Mouse (Mus musculus) skeletal muscle tissue, postnatal 0 days (tissue): ENCODE data around the gene Pld5. TPM values are rescaled to one million over a fixed set of nuclear protein-coding genes. Genes with fewer than 3 reads are reported as not detected.

Experiments used
- polyA plus RNA-seq: library from polyadenylated mRNA; unstranded; fragments of >200 nt; fragmentation: Nextera tagmentation; extraction: Ambion mirVana; gene quantifications from 2 replicates; pipeline ENCODE4 v1.2.1, GENCODE M21; 2015

Pld5 gene
- polyA plus RNA-seq: 1.1 and 1.7 TPM in 2 replicates

DNA sequence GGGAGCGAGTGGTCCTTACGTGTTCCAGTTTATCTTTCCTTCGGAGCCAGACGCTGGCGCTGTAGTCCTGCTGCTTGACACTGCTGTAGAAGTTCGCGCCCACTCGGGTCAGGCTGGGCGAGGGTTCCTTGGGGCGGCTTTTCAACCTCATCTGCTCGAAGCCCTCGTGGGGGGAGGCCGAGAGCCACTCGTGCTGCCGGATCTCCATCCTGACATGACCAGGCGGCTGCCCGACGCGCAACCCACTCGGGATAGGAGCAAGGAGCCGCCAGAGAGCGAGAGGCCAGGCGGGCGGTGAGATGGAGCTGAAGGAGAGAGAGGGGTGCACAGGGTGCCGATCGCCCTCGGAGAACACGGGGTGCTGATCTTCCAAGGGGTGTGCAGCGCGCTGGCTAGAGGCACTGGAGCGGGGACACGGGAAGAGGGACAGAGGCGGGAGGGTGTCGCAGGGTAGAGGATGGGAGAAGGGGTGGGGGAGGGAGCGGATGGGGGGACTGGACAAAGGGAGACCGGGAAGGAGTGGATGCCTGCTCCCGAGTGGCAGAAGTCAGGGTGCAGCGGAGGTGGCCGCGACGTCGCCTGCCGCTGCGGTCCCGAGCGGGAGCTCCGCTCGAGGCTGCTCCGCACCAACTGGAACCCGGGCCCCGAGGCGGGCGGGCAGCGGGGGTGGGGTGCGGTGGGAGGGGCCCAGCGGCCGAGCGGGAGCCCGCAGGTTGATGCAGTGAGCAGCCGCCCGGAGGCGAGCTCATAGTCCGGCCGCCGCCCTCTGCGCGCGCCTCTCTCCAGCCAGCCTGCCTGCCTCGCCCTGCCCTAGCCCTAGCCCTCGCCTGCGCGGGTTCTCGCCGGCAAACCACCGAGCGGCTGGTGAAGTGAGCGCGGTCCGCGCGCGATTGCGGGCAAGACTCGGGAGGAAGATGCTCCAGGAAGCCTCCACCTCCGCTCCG is at the start of gene Pld5:
Pld5 (minus strand) TSS at position 646 of the 944 bp plus-strand sequence.

GRCm38 (mm10) chr1:175979014-175979413 is 296.1 kb downstream of the Pld5 start, which contains the start of gene Rbm8a2:
TSS of gene Rbm8a2 (minus strand) at chr1:175979114.

DNA sequence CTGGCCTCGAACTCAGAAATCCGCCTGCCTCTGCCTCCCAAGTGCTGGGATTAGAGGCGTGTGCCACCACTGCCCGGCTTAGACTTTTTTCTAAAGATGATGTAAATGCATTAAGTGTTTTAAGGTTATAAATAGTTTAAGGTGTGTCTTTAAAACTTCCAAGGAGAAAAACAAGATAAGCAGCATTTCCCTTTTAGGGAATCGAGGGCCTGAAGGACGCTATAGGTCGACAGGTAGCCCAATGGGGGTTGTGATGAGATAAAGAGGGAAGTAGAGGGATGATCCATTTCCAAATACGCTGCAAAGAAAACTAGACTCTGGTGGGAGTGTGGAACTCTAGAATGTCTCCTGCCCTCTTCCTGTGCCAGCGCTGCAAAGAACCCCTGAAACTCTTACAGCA is 355.1 kb downstream of the Pld5 start, which contains the start of gene Gm38100:
Gm38100 (plus strand) TSS at position 301 of the 400 bp plus-strand sequence.

